In genomic region chr3:122784245-122784644, GRCm38 (mm10) we compare ENCODE assay signal across 17 mouse cellular contexts. TPM values are rescaled to one million over a fixed set of nuclear protein-coding genes. Genes with fewer than 3 reads are reported as not detected.
DNase-seq lines count a peak whose midpoint lies in the region; ATAC-seq and TF ChIP-seq lines count a peak whose summit lies in the region.
"Had no signal": no experiment of that assay in that cellular context is flagged by ENCODE, and none has a peak within 500 bp of the region (broad histone marks: within the 10 kb centered on the region; RNA-seq: fewer than 3 reads in every experiment).

No protein-coding gene starts in this region.

- no peak overlapping the region for H3K4me3 ChIP-seq in forebrain, embryonic 14.5 days (ENCODE audit: low read depth, low read length)
- no peak overlapping the region for H3K4me3 ChIP-seq in forebrain, embryonic 11.5 days (ENCODE audit: low read depth, low read length)
- H3K4me3 ChIP-seq in layer of hippocampus, adult 2 months, result no peak overlapping the region
- H3K4me3 ChIP-seq: forebrain, embryonic 12.5 days; hindbrain, embryonic 15.5 days; limb, embryonic 15.5 days had no signal

- 57% methylated on average over 1 of the region's 1 CpGs for WGBS in forebrain, embryonic 14.5 days
- WGBS in forebrain, embryonic 11.5 days, result 67% methylated on average over 1 of the region's 1 CpGs

- H3K27me3 ChIP-seq in forebrain, embryonic 14.5 days (replicated peaks; ENCODE audit: control insufficient read depth, insufficient read depth, low read length), result no peaks in the 10 kb centered on the region
- no peaks in the 10 kb centered on the region for H3K27me3 ChIP-seq in forebrain, embryonic 11.5 days (ENCODE audit: control insufficient read depth, insufficient read depth, low read length)
- H3K27me3 ChIP-seq: forebrain, embryonic 12.5 days; hindbrain, embryonic 15.5 days; limb, embryonic 15.5 days had no signal

- ATAC-seq in forebrain, embryonic 14.5 days, result no peak
- no peak for ATAC-seq in forebrain, embryonic 11.5 days (replicated peaks; ENCODE audit: low FRiP score)
- no peak for ATAC-seq in erythroid progenitor cell, adult 5-6 weeks (replicated peaks; ENCODE audit: low FRiP score, poor library complexity, severe bottlenecking)

- no peaks in the 10 kb centered on the region for H3K9me3 ChIP-seq in forebrain, embryonic 14.5 days (replicated peaks; ENCODE audit: control insufficient read depth, low read length)
- no peaks in the 10 kb centered on the region for H3K9me3 ChIP-seq in forebrain, embryonic 11.5 days (ENCODE audit: control insufficient read depth, low read length)
- H3K9me3 ChIP-seq: forebrain, embryonic 12.5 days; hindbrain, embryonic 15.5 days; limb, embryonic 15.5 days had no signal

- DNase-seq in forebrain, embryonic 14.5 days (ENCODE audit: low spot score), result peak; percentile 54
- DNase-seq in forebrain, embryonic 11.5 days (ENCODE audit: low spot score), result no peak
- DNase-seq in layer of hippocampus, adult 2 months (ENCODE audit: low spot score in 2 of 2), result no peak
- DNase-seq in layer of hippocampus, postnatal 10 days (ENCODE audit: low spot score in 2 of 2), result no peak
- DNase-seq in 3T3-L1 (ENCODE audit: low read depth, low spot score), result peak; percentile 48
- DNase-seq in NIH3T3 (ENCODE audit: low read depth), result peak; percentile 55
- DNase-seq in adrenal gland, postnatal 10 days, result no peak
- DNase-seq: adrenal gland, postnatal 25 days; cerebellum, adult 11-12 months; gastrocnemius, postnatal 10 days; kidney, postnatal 14 days; thymus, postnatal 36 days had no signal

- H3K4me1 ChIP-seq in forebrain, embryonic 14.5 days (ENCODE audit: control insufficient read depth, insufficient read depth, low read length), result no peaks in the 10 kb centered on the region
- H3K4me1 ChIP-seq in forebrain, embryonic 11.5 days (replicated peaks; ENCODE audit: control insufficient read depth, insufficient read depth, low read length), result no peaks in the 10 kb centered on the region
- H3K4me1 ChIP-seq: forebrain, embryonic 12.5 days; hindbrain, embryonic 15.5 days; limb, embryonic 15.5 days had no signal

- H3K4me2 ChIP-seq in forebrain, embryonic 14.5 days (ENCODE audit: low read length), result no peak overlapping the region
- H3K4me2 ChIP-seq in forebrain, embryonic 11.5 days (ENCODE audit: low read depth, low read length, severe bottlenecking), result no peak overlapping the region
- H3K4me2 ChIP-seq: forebrain, embryonic 12.5 days; hindbrain, embryonic 15.5 days; limb, embryonic 15.5 days had no signal

- H3K27ac ChIP-seq in forebrain, embryonic 14.5 days (ENCODE audit: low read depth, low read length), result no peak overlapping the region
- no peak overlapping the region for H3K27ac ChIP-seq in forebrain, embryonic 11.5 days (ENCODE audit: low read depth, low read length)
- H3K27ac ChIP-seq in layer of hippocampus, adult 2 months, result no peak overlapping the region
- H3K27ac ChIP-seq: forebrain, embryonic 12.5 days; hindbrain, embryonic 15.5 days; limb, embryonic 15.5 days; macrophage had no signal

- no peak overlapping the region for H3K9ac ChIP-seq in forebrain, embryonic 14.5 days (ENCODE audit: low read length)
- H3K9ac ChIP-seq in forebrain, embryonic 11.5 days (ENCODE audit: low read length), result no peak overlapping the region
- H3K9ac ChIP-seq: forebrain, embryonic 12.5 days; hindbrain, embryonic 15.5 days; limb, embryonic 15.5 days had no signal

- no peaks in the 10 kb centered on the region for H3K36me3 ChIP-seq in forebrain, embryonic 14.5 days (ENCODE audit: control insufficient read depth, insufficient read depth, low read length)
- no peaks in the 10 kb centered on the region for H3K36me3 ChIP-seq in forebrain, embryonic 11.5 days (ENCODE audit: control insufficient read depth, insufficient read depth, low read length)
- H3K36me3 ChIP-seq: forebrain, embryonic 12.5 days; hindbrain, embryonic 15.5 days had no signal

- TF ChIP-seq CTCF in layer of hippocampus, adult 2 months (conservative IDR thresholded peaks at IDR 0.05), result peak; percentile 79

RNA-seq across cellular contexts. Expression of gene Pde5a, which starts 55.5 kb away (rescaled TPM):
- polyA plus RNA-seq in forebrain, embryonic 14.5 days (2014; fragmentation: Nextera tagmentation; extraction: Ambion mirVana), result 4.1 and 4.6 TPM in 2 replicates
- 5.3 and 5.5 TPM in 2 replicates for polyA plus RNA-seq in forebrain, embryonic 11.5 days (2014; fragmentation: Nextera tagmentation; extraction: Ambion mirVana)
- 10 to 100 TPM; 14.8 to 16.7 TPM for total RNA-seq in layer of hippocampus, adult 2 months (2021)
- 10 to 100 TPM; 10.4 to 12.7 TPM for total RNA-seq in layer of hippocampus, postnatal 10 days (2021)
- 0.36 and 1.3 TPM in 2 replicates for total RNA-seq in erythroid progenitor cell, adult 5-6 weeks (2015; ENCODE audit: low replicate concordance)
- 0.39 TPM in 1 of 2 replicates, not detected in the other for total RNA-seq in erythroid progenitor cell, adult 5-6 weeks (2017; ENCODE audit: low replicate concordance)
- total RNA-seq in adrenal gland, postnatal 10 days (2021), result 10 to 100 TPM; 20.4 to 21.2 TPM

Comparison
In these comparisons a context has a peak if more than half of its experiments do, and no peak if none do; other contexts are left out.
1. DNase-seq: peak in forebrain, embryonic 14.5 days (single experiment), 3T3-L1 (single experiment) and NIH3T3 (single experiment); none in forebrain, embryonic 11.5 days (single experiment), layer of hippocampus, adult 2 months (0 of 2), layer of hippocampus, postnatal 10 days (0 of 2) and adrenal gland, postnatal 10 days (single experiment).
2. RNA of gene Pde5a, which starts 55.5 kb away (total RNA-seq): 20.4 to 21.2 TPM in adrenal gland, postnatal 10 days, 14.8 to 16.7 TPM in layer of hippocampus, adult 2 months and 10.4 to 12.7 TPM in layer of hippocampus, postnatal 10 days; 0.36 to 1.3 TPM in erythroid progenitor cell, adult 5-6 weeks; every median in the first group is over 4 times any median in the second.